Mouse (Mus musculus) ES-Bruce4 (cell line): ENCODE data around the gene Asb16. TPM values are rescaled to one million over a fixed set of nuclear protein-coding genes. Genes with fewer than 3 reads are reported as not detected.

Source experiments
- H3K27ac ChIP-seq: 2 replicates; pipeline ENCODE4 v1.5.1; 2012; ENCODE audit warnings: low read length, inconsistent platforms; ENCODE audit not compliant: insufficient read depth
- H3K27me3 ChIP-seq: 2 replicates; pipeline ENCODE4 v1.6.1; 2012; ENCODE audit warnings: mild to moderate bottlenecking, low read length, inconsistent platforms; ENCODE audit not compliant: control insufficient read depth, poor library complexity, insufficient read depth, severe bottlenecking
- H3K36me3 ChIP-seq: 2 replicates; pipeline ENCODE4 v1.6.1; 2012; ENCODE audit warnings: inconsistent platforms, mild to moderate bottlenecking, low read length, moderate library complexity; ENCODE audit not compliant: control insufficient read depth, poor library complexity, insufficient read depth, severe bottlenecking
- H3K4me1 ChIP-seq: one replicate; pipeline ENCODE4 v1.8.1; 2011; ENCODE audit warnings: low read length; ENCODE audit not compliant: control insufficient read depth, insufficient read depth
- H3K4me3 ChIP-seq: 2 replicates; pipeline ENCODE4 v1.5.1; 2011; ENCODE audit warnings: low read depth, mild to moderate bottlenecking, low read length
- H3K9ac ChIP-seq: 2 replicates; pipeline ENCODE4 v1.6.1; 2012; ENCODE audit warnings: low read depth, mild to moderate bottlenecking, inconsistent platforms; ENCODE audit not compliant: poor library complexity, severe bottlenecking
- H3K9me3 ChIP-seq: replicated peaks from 2 replicates; pipeline ENCODE4 v1.6.1; 2012; ENCODE audit warnings: mild to moderate bottlenecking, low read length, inconsistent platforms; ENCODE audit not compliant: control insufficient read depth, poor library complexity, insufficient read depth, severe bottlenecking
- CTCF ChIP-seq: IDR thresholded peaks from one replicate; pipeline ENCODE4 v1.8.1; 2011; ENCODE audit warnings: low read depth, low read length
- EP300 ChIP-seq: IDR thresholded peaks from 2 replicates; pipeline ENCODE4 v1.6.1; 2011; ENCODE audit warnings: low read depth, low read length; ENCODE audit not compliant: insufficient read depth
- POLR2A ChIP-seq: IDR thresholded peaks from one replicate; pipeline ENCODE4 v1.8.1; 2011; ENCODE audit warnings: low read length; ENCODE audit not compliant: insufficient read depth
- polyA plus RNA-seq: library from polyadenylated mRNA; stranded (reverse); fragments of >200 nt; gene quantifications from 2 replicates; pipeline ENCODE4 v1.2.4, GENCODE M21; 2011; ENCODE audit warnings: low read depth; ENCODE audit not compliant: missing spikeins, insufficient read depth, insufficient read length

Gene Asb16
- polyA plus RNA-seq, 1 experiment, result 0.70 TPM

- Histone ChIP-seq H3K4me3 (no peak overlapping the region), H3K27me3 (no peaks in the 10 kb centered on the region)
- TF ChIP-seq POLR2A, result no peak
These were observed 21.7 kb upstream of the Asb16 start for GRCm38 (mm10) chr11:102246871-102247270.

GRCm38 (mm10) chr11:102248630-102249230 is 19.8 kb upstream of the Asb16 start, which contains the start of gene BC030867:
TSS of gene BC030867 (plus strand) at chr11:102248882.
- no peak for TF ChIP-seq EP300
- peak; percentile 58 for TF ChIP-seq CTCF
- TF ChIP-seq POLR2A, result peak; percentile 55
- Histone ChIP-seq H3K4me1 (no peaks in the 10 kb centered on the region), H3K9ac (peak within 1 kb of the TSS; percentile 90), H3K4me3 (peak within 1 kb of the TSS; percentile 89), H3K27ac (peak within 1 kb of the TSS; percentile 73), H3K9me3 (no peaks in the 10 kb centered on the region), H3K27me3 (no peaks in the 10 kb centered on the region), H3K36me3 (peaks cover 27% of the 10 kb centered on the region)

More at GRCm38 (mm10) chr11:102246871-102247270, 21.7 kb upstream of the Asb16 start:
- Histone ChIP-seq H3K36me3 (peaks cover 13% of the 10 kb centered on the region), H3K4me1 (no peaks in the 10 kb centered on the region), H3K9ac (no peak overlapping the region), H3K27ac (no peak overlapping the region), H3K9me3 (no peaks in the 10 kb centered on the region)

GRCm38 (mm10) chr11:102249351-102250090 is 19.0 kb upstream of the Asb16 start:
- H3K27ac ChIP-seq, result peak overlapping the region; percentile 73
- 0 out of 2 replicates have a peak, but pooled peaks have one; percentile 41 for TF ChIP-seq EP300
- TF ChIP-seq CTCF, result no peak
- TF ChIP-seq POLR2A, result no peak
- no peaks in the 10 kb centered on the region for H3K9me3 ChIP-seq
- H3K4me3 ChIP-seq, result peak overlapping the region; percentile 89
- H3K36me3 ChIP-seq, result peaks cover 34% of the 10 kb centered on the region
- H3K9ac ChIP-seq, result peak overlapping the region; percentile 90
- no peaks in the 10 kb centered on the region for H3K27me3 ChIP-seq
- H3K4me1 ChIP-seq, result no peaks in the 10 kb centered on the region

- no peak for TF ChIP-seq EP300
- no peak for TF ChIP-seq POLR2A
- TF ChIP-seq CTCF, result peak; percentile 37
- Histone ChIP-seq H3K4me1 (peaks cover 7% of the 10 kb centered on the region), H3K36me3 (peaks cover 77% of the 10 kb centered on the region), H3K9me3 (no peaks in the 10 kb centered on the region), H3K27me3 (no peaks in the 10 kb centered on the region), H3K4me3 (no peak overlapping the region), H3K27ac (peak overlapping the region; percentile 46; the same call in 1 of the 2 replicates), H3K9ac (no peak overlapping the region; the same call in 1 of the 2 replicates)
These were observed 11.0 kb upstream of the Asb16 start for GRCm38 (mm10) chr11:102257514-102257913.

GRCm38 (mm10) chr11:102258095-102258494 is 10.4 kb upstream of the Asb16 start:
- Histone ChIP-seq H3K27ac (0 out of 2 replicates have a peak overlapping the region, but pooled peaks have one; percentile 46), H3K4me1 (peaks cover 7% of the 10 kb centered on the region), H3K9ac (0 out of 2 replicates have a peak overlapping the region, but pooled peaks have one; percentile 16), H3K36me3 (peaks cover 76% of the 10 kb centered on the region), H3K4me3 (no peak overlapping the region), H3K27me3 (no peaks in the 10 kb centered on the region), H3K9me3 (no peaks in the 10 kb centered on the region)
- TF ChIP-seq CTCF (no peak), POLR2A (no peak), EP300 (no peak)

- Histone ChIP-seq H3K27me3 (no peaks in the 10 kb centered on the region), H3K27ac (no peak overlapping the region), H3K4me1 (peaks cover 7% of the 10 kb centered on the region), H3K4me3 (no peak overlapping the region), H3K9me3 (no peaks in the 10 kb centered on the region), H3K9ac (no peak overlapping the region), H3K36me3 (peaks cover 76% of the 10 kb centered on the region)
- TF ChIP-seq CTCF (peak; percentile 62), EP300 (no peak)
These were observed 10.0 kb upstream of the Asb16 start for GRCm38 (mm10) chr11:102258521-102258920.
